Mouse (Mus musculus) testis, adult 2 months (tissue): Measurements from ENCODE around the gene Slc6a9. TPM values are rescaled to one million over a fixed set of nuclear protein-coding genes. Genes with fewer than 3 reads are reported as not detected.

Experiments
- H3K27ac ChIP-seq: fragments of 200-500 bp; 2 replicates; pipeline ENCODE4 v1.5.1; 2012; ENCODE audit warnings: low read depth, low read length; ENCODE audit not compliant: control insufficient read depth, insufficient read depth
- H3K27me3 ChIP-seq: fragments of 200-500 bp; 2 replicates; pipeline ENCODE4 v1.6.1; 2012; ENCODE audit warnings: mild to moderate bottlenecking, low read length, moderate library complexity; ENCODE audit not compliant: control insufficient read depth, insufficient read depth
- H3K36me3 ChIP-seq: fragments of 200-500 bp; 2 replicates; pipeline ENCODE4 v1.6.1; 2012; ENCODE audit warnings: mild to moderate bottlenecking, low read length; ENCODE audit not compliant: control insufficient read depth, insufficient read depth
- H3K4me1 ChIP-seq: fragments of 200-500 bp; 2 replicates; pipeline ENCODE4 v1.6.1; 2012; ENCODE audit warnings: low read length; ENCODE audit not compliant: control insufficient read depth, insufficient read depth
- H3K4me3 ChIP-seq: fragments of 200-500 bp; 2 replicates; pipeline ENCODE4 v1.5.1; 2012; ENCODE audit warnings: low read depth, mild to moderate bottlenecking, low read length, moderate library complexity, mixed read lengths; ENCODE audit not compliant: control insufficient read depth
- CTCF ChIP-seq: fragments of 200-500 bp; IDR thresholded peaks from 2 replicates; pipeline ENCODE4 v1.5.1; 2012; ENCODE audit warnings: low read depth, mild to moderate bottlenecking, inconsistent platforms, low read length, moderate library complexity; ENCODE audit not compliant: control insufficient read depth, insufficient read depth, insufficient replicate concordance
- POLR2A ChIP-seq: fragments of 200-500 bp; IDR thresholded peaks from 2 replicates; pipeline ENCODE4 v1.6.1; 2012; ENCODE audit warnings: low read depth, mild to moderate bottlenecking, inconsistent platforms, low read length, moderate library complexity; ENCODE audit not compliant: control insufficient read depth
- polyA plus RNA-seq: library from polyadenylated mRNA; depleted of rRNA; stranded (reverse); fragments of >200 nt; gene quantifications from 2 replicates; pipeline ENCODE4 v1.2.3, GENCODE M21; 2012

Gene Slc6a9
- polyA plus RNA-seq, 1 experiment: 7.4 TPM

DNA sequence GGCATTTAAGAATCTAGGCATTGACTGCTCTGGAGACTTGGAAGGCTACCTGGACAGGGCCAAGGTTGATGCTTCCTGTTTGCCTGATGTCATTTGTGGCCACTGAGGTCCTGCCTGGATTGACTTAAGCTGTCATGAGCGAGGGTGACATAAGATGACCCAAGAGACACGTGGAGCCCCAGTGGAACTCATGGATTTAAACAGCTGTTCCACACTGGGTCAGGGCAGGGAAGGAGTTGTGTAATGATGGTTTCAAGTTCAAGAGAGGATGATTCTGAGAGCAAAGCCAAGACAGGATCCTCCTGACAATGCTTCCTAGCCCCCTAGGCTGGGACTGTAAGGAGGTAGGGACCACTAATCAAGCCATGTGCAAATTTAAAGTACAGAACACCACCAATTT is 2.8 kb upstream of the Slc6a9 start:
- peaks cover 10% of the 10 kb centered on the region for H3K4me1 ChIP-seq
- H3K27me3 ChIP-seq: no peaks in the 10 kb centered on the region
- no peak overlapping the region for H3K27ac ChIP-seq
- no peak for TF ChIP-seq POLR2A
- TF ChIP-seq CTCF: no peak
- H3K36me3 ChIP-seq: no peaks in the 10 kb centered on the region
- H3K4me3 ChIP-seq: no peak overlapping the region

DNA sequence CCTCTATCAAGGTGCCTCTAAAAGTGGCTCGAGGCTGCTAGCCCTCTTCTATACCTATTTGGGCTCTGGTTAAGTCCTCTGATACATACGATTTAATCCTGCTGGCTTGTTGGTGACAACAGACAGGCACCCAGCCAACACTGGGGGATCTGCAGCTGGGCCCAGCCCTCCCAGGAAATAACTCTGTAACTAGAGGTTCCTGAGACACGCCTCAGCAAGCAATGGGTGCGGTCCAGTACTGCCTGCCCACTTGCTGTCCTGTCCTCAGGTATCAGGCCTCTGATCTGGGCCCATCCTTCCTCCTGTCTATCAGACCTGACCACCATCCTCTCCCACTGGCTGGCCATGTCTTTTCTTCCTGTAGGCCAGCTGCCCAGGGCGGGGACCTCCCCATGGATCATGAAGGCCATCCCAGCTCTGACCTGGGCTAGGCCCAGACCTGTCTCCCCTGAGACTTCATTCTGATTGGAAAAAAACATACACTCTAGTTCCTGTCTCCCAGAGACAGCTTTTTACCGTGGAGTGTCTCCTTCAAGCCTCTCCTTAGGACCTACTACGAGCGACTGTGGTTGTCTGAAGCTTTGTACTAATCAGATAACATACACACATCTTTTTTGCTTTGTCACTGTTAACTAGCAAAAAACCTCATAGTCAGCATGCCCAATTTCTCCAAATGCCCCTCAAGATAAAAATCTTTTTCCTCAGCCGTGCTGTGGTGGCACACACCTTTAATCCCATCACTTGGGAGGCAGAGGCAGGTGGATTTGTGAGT is 2.2 kb upstream of the Slc6a9 start:
- TF ChIP-seq CTCF (no peak), POLR2A (no peak)

DNA sequence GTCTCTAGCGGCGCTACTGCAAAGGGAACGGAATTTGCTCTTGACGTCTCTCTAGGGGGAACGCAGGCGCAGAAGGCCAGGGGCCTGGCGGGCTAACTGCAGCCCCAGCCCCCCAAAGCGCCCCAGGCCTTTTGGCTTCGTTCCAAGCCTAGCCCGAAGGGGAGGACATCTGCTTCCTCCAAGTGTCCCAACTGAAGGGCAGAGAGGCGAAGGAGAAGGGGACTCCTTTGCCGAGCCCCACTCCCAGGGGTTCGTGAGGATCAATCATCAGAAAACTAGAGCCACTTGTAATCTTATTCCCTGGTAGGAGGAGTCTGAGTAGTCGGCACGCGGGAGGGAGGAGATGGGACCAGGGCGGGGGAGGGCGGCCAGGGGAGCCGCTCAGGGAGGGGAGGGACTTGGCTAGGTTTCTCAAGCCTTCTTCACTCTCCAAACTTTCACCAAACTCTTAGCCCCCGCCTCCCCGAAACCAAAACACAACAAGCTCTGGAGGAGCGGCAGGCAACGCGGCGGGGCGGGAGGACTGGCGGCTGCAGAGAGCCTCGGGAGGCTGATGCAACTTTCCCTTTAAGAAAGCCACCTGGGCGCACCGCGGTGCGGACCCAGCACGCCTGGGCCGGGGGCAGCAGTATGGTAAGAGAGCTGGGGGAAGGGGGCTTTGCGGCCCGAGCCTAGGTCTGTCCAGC is 682 bp downstream of the Slc6a9 start:
- TF ChIP-seq POLR2A (no peak), CTCF (no peak)
- Histone ChIP-seq H3K27ac (peak overlapping the region; percentile 25; the same call in 1 of the 2 replicates), H3K36me3 (no peaks in the 10 kb centered on the region), H3K4me3 (peak overlapping the region; percentile 96), H3K4me1 (peaks cover 10% of the 10 kb centered on the region), H3K27me3 (no peaks in the 10 kb centered on the region)

More for the DNA sequence above, 2.2 kb upstream of the Slc6a9 start:
- Histone ChIP-seq H3K27ac (no peak overlapping the region), H3K27me3 (no peaks in the 10 kb centered on the region), H3K4me3 (no peak overlapping the region), H3K4me1 (peaks cover 10% of the 10 kb centered on the region), H3K36me3 (no peaks in the 10 kb centered on the region)

DNA sequence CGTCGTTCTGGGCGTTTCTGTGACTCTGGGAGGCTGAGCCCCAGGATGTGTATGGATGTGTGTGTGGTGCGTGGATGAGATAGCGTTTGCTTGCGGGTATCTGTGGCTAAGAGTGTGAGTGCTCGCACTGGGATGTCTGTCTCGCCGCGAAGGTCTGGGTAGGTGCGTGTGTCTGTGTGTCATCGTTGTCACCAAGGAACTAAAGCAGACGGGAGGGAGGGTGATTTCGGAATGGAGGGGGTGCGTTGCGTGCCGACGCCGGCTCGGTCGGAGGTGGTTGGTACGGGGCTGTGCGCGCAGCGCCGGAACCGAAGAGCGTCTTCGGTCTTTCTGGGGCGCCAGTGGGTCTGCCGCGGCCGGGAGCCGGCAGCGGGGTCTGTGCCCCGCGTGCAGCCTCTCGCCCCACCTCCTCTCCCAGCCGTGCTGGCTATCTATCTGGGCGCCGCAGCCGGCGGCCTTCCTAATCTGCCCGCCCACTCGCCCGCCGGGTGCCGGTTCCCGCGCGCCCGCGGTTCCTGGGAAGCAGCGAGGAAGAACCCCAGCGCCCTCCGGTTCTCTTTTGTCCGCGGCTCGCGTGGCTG is 1.3 kb downstream of the Slc6a9 start:
- Histone ChIP-seq H3K4me1 (peaks cover 10% of the 10 kb centered on the region), H3K4me3 (peak overlapping the region; percentile 96), H3K27me3 (no peaks in the 10 kb centered on the region), H3K36me3 (no peaks in the 10 kb centered on the region), H3K27ac (peak overlapping the region; percentile 74)
- no peak for TF ChIP-seq CTCF
- no peak for TF ChIP-seq POLR2A

DNA sequence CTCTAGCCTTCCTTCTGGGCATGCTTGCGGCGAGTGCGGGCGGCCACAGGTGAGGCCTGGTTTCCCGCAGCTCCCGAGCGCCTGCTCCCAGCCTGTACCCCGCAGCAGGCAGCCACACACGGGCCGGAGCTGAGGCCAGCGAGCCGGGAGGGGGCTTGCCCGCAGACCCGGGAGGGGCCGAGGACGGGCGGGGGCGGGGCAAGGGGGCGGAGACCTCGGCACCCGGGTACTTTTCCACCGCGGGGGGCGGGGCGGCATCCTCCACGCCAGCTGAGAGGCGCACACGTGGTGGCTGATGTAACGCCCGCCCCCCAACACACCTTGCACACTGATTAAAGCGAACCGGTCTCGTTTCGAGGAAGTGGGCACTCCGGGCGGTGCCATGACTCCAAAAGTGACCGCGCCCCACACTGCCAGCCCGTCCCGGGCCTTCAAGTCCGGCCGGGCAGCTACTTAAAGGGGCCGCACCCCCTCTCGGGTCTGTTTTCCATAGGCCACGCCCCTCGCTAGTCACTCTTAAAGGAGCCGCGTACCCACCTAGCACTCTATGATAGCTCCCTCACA is 2.0 kb downstream of the Slc6a9 start:
- TF ChIP-seq CTCF: no peak
- no peak for TF ChIP-seq POLR2A
- peaks cover 10% of the 10 kb centered on the region for H3K4me1 ChIP-seq
- H3K36me3 ChIP-seq: no peaks in the 10 kb centered on the region
- H3K4me3 ChIP-seq: peak overlapping the region; percentile 96
- H3K27ac ChIP-seq: peak overlapping the region; percentile 79
- no peaks in the 10 kb centered on the region for H3K27me3 ChIP-seq

DNA sequence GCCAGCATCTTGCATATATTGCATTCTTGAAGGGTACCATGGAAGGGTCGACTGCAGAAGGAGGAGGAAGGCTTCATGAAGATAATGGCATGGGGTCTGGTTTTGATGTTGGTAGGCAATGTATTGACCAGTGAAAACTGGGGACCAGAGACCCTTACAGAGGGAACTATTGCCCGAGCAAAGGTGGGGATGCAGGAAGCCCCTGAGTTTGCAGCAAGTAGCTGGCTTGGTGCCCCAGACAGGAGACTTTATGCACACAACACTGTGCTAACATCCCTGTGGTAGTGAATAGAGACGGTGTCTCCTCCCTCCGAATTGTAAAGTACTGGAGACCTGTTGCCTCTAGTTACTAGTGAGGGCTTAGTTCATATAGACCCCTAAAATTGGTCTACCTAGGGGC is 3.0 kb downstream of the Slc6a9 start:
- TF ChIP-seq POLR2A (no peak), CTCF (no peak)
- Histone ChIP-seq H3K27ac (no peak overlapping the region), H3K4me1 (peaks cover 10% of the 10 kb centered on the region), H3K27me3 (no peaks in the 10 kb centered on the region), H3K36me3 (no peaks in the 10 kb centered on the region), H3K4me3 (no peak overlapping the region)

DNA sequence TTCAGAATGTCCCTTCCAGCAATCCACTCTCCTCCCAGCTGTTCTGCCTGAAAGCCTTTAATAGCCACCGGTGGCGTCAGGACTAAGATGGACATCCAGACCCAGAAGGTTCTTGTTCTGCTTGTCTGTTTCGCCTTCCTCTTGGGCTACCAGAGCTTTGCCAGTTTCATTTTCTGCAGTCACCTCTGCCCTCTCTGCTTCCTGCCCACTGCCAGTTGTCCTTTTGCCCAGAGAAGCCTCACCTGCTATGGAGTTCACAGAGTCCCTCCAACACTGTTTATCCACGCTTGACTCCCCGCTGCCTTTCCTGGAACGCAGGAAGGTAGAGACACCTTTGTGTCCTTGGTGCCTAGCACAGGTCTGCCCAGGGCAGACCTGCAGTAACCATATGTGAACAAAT is 5.1 kb downstream of the Slc6a9 start:
- Histone ChIP-seq H3K36me3 (no peaks in the 10 kb centered on the region), H3K4me1 (peaks cover 10% of the 10 kb centered on the region), H3K4me3 (no peak overlapping the region), H3K27ac (no peak overlapping the region), H3K27me3 (no peaks in the 10 kb centered on the region)
- TF ChIP-seq CTCF (no peak), POLR2A (no peak)

DNA sequence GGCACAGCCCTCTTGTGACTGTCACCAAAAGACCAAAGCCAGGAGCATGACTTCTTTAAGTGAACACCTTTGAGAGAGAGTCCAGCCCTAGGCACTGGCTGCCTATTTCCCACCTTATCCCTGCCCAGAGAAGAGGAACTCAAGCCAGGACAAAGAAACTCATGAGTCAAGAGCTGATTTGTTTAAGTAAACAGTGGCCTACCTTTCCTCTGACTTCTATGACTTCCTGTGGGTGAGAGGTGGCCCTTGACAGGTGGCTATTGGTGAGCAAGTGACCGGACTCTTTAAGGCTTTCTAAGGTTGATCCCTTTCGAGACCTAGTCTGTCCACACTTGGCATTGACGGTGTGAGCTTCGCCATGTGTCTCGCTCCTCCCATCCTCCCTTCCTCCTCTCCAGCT is 6.5 kb downstream of the Slc6a9 start:
- Histone ChIP-seq H3K27me3 (no peaks in the 10 kb centered on the region), H3K4me3 (no peak overlapping the region), H3K27ac (no peak overlapping the region), H3K36me3 (no peaks in the 10 kb centered on the region), H3K4me1 (no peaks in the 10 kb centered on the region; the same call in 1 of the 2 replicates)
- TF ChIP-seq POLR2A (no peak), CTCF (no peak)
